Mouse (Mus musculus) CH12.LX (cell line): ENCODE results near the gene Mavs. TPM values are rescaled to one million over a fixed set of nuclear protein-coding genes. Genes with fewer than 3 reads are reported as not detected.

ENCODE experiments used
- DNase-seq: peaks from one replicate; pipeline ENCODE4 v3.0.0-alpha.2; 2013; ENCODE audit errors: extremely low read depth
- H3K27ac ChIP-seq: 2 replicates; pipeline ENCODE4 v1.5.1; 2012; ENCODE audit warnings: low read depth, mild to moderate bottlenecking, control low read depth, moderate library complexity; ENCODE audit not compliant: insufficient read depth
- H3K27me3 ChIP-seq: replicated peaks from 2 replicates; pipeline ENCODE3; 2012; ENCODE audit warnings: inconsistent platforms
- H3K36me3 ChIP-seq, 2 experiments: replicated peaks in 1 of 2; 2 replicates each; pipeline versions ENCODE3 to v1.6.1; 2012; ENCODE audit warnings: inconsistent platforms in 1 of 2, low read length in 1 of 2, mild to moderate bottlenecking in 1 of 2, mixed read lengths in 1 of 2, moderate library complexity in 1 of 2; ENCODE audit not compliant: control insufficient read depth in 1 of 2, insufficient read depth in 1 of 2
- H3K4me1 ChIP-seq, 2 experiments: 2 replicates each; pipeline ENCODE4 v1.6.1; 2012; ENCODE audit warnings: inconsistent platforms in 1 of 2, moderate library complexity in 1 of 2; ENCODE audit not compliant: insufficient read depth in 2 of 2, control insufficient read depth in 1 of 2
- H3K4me2 ChIP-seq: 2 replicates; pipeline ENCODE4 v1.6.1; 2012; ENCODE audit warnings: low read depth, mild to moderate bottlenecking, control low read depth; ENCODE audit not compliant: poor library complexity, insufficient read depth, severe bottlenecking
- H3K4me3 ChIP-seq, 3 experiments: fragments of 150-350 bp in 1 of 3; sonication (generic) in 1 of 3; replicated peaks in 1 of 3; 2 replicates each; pipeline versions ENCODE3 to v1.5.1; 2011 to 2012; ENCODE audit warnings: low read depth in 2 of 3, low read length in 2 of 3, mild to moderate bottlenecking in 2 of 3, moderate library complexity in 2 of 3, control low read depth in 1 of 3, improper control_type of control experiment in 1 of 3, inconsistent platforms in 1 of 3, mixed read lengths in 1 of 3; ENCODE audit not compliant: poor library complexity in 1 of 3
- H3K79me2 ChIP-seq: replicated peaks from 2 replicates; pipeline ENCODE4 v1.6.1; 2012; ENCODE audit warnings: mild to moderate bottlenecking, moderate library complexity; ENCODE audit not compliant: control insufficient read depth, poor library complexity, insufficient read depth, severe bottlenecking; ENCODE audit errors: extremely low read depth
- H3K9ac ChIP-seq: 2 replicates; pipeline ENCODE4 v1.6.1; 2012; ENCODE audit warnings: low read depth, mild to moderate bottlenecking, control low read depth, moderate library complexity; ENCODE audit not compliant: insufficient read depth
- H3K9me3 ChIP-seq: replicated peaks from 2 replicates; pipeline ENCODE3; 2012; ENCODE audit warnings: low read length, inconsistent platforms, mixed read lengths
- CHD1 ChIP-seq: IDR thresholded peaks from 2 replicates; pipeline ENCODE4 v1.6.1; 2012; ENCODE audit warnings: low read depth, low read length, improper control_type of control experiment, inconsistent platforms
- ELF1 ChIP-seq: IDR thresholded peaks from 2 replicates; pipeline ENCODE4 v1.6.1; 2014; ENCODE audit warnings: low read depth, mild to moderate bottlenecking, inconsistent platforms, low read length, improper control_type of control experiment
- ETS1 ChIP-seq: conservative IDR thresholded peaks from 2 replicates; pipeline ENCODE4 v1.6.1; 2012; ENCODE audit warnings: low read depth, mild to moderate bottlenecking, inconsistent platforms, low read length, improper control_type of control experiment, moderate library complexity
- HCFC1 ChIP-seq: IDR thresholded peaks from 2 replicates; pipeline ENCODE4 v1.6.1; 2012; ENCODE audit warnings: low read depth, mild to moderate bottlenecking, inconsistent platforms, low read length, improper control_type of control experiment
- JUND ChIP-seq: conservative IDR thresholded peaks from 2 replicates; pipeline ENCODE4 v1.6.1; 2011; ENCODE audit warnings: low read depth, low read length, improper control_type of control experiment
- KAT2A ChIP-seq: IDR thresholded peaks from 2 replicates; pipeline ENCODE4 v1.6.1; 2012; ENCODE audit warnings: low read length, improper control_type of control experiment, inconsistent platforms; ENCODE audit not compliant: insufficient replicate concordance
- MAZ ChIP-seq: IDR thresholded peaks from 2 replicates; pipeline ENCODE4 v1.6.1; 2012; ENCODE audit warnings: low read depth, mild to moderate bottlenecking, inconsistent platforms, low read length, improper control_type of control experiment, moderate library complexity
- MXI1 ChIP-seq: IDR thresholded peaks from 2 replicates; pipeline ENCODE4 v1.6.1; 2011; ENCODE audit warnings: mild to moderate bottlenecking, low read depth, low read length, improper control_type of control experiment
- NELFE ChIP-seq: IDR thresholded peaks from 2 replicates; pipeline ENCODE4 v1.6.1; 2011; ENCODE audit warnings: low read depth, low read length, improper control_type of control experiment
- NRF1 ChIP-seq: IDR thresholded peaks from 2 replicates; pipeline ENCODE4 v1.6.1; 2014; ENCODE audit warnings: low read depth, mild to moderate bottlenecking, inconsistent platforms, low read length, improper control_type of control experiment, moderate library complexity
- POLR2A ChIP-seq: IDR thresholded peaks from 2 replicates; pipeline ENCODE4 v1.6.1; 2011; ENCODE audit warnings: low read depth, mild to moderate bottlenecking, improper control_type of control experiment, low read length
- POLR2AphosphoS2 ChIP-seq: IDR thresholded peaks from 2 replicates; pipeline ENCODE4 v1.6.1; 2011; ENCODE audit warnings: low read depth, low read length, improper control_type of control experiment
- SIN3A ChIP-seq: IDR thresholded peaks from 2 replicates; pipeline ENCODE4 v1.6.1; 2012; ENCODE audit warnings: low read length, improper control_type of control experiment, inconsistent platforms
- SMC3 ChIP-seq: IDR thresholded peaks from 2 replicates; pipeline ENCODE4 v1.6.1; 2011; ENCODE audit warnings: low read depth, low read length, improper control_type of control experiment
- TBP ChIP-seq: conservative IDR thresholded peaks from 2 replicates; pipeline ENCODE4 v1.6.1; 2011; ENCODE audit warnings: low read depth, low read length, improper control_type of control experiment
- UBTF ChIP-seq: IDR thresholded peaks from 2 replicates; pipeline ENCODE4 v1.6.1; 2012; ENCODE audit warnings: low read depth, mild to moderate bottlenecking, inconsistent platforms, low read length, improper control_type of control experiment, moderate library complexity
- ZMIZ1 ChIP-seq: IDR thresholded peaks from 2 replicates; pipeline ENCODE4 v1.6.1; 2012; ENCODE audit warnings: low read depth, mild to moderate bottlenecking, inconsistent platforms, low read length, improper control_type of control experiment
- ZNF384 ChIP-seq: IDR thresholded peaks from 2 replicates; pipeline ENCODE4 v1.6.1; 2012; ENCODE audit warnings: low read depth, low read length, improper control_type of control experiment, inconsistent platforms
- dilution Hi-C: fragments of 300-500 bp; cut with MboI; formaldehyde crosslinking; loops from 2 replicates; pipeline ENCODE4 v1.14.3; 2020; ENCODE audit warnings: low sequenced_read_pairs; ENCODE audit not compliant: extremely low pct_unique_long_range_greater_than_20kb, extremely low pct_ligation_motif_present
- in situ Hi-C: fragments of 300-500 bp; cut with MboI; formaldehyde crosslinking; loops from 3 replicates; pipeline ENCODE4 v1.14.3; 2019; ENCODE audit warnings: low sequenced_read_pairs, low pct_ligation_motif_present, low pct_unique_long_range_greater_than_20kb, mixed read lengths
- polyA plus RNA-seq: library from polyadenylated mRNA; unstranded; fragments of >175 nt; gene quantifications from 2 replicates; pipeline ENCODE4 v1.2.1, GENCODE M21; 2012; ENCODE audit warnings: low read depth; ENCODE audit not compliant: insufficient read length
- total RNA-seq, 2 experiments: library from RNA; depleted of rRNA; stranded (reverse); fragments of 300-350 nt in 1 of 2; fragments of >200 nt in 1 of 2; gene quantifications; 2 replicates each; pipeline ENCODE4 v1.2.3; 2012 to 2014

Mavs gene
- total and polyA plus RNA-seq, 3 experiments = 18.5 to 34.5 (median 25.6) TPM

DNA sequence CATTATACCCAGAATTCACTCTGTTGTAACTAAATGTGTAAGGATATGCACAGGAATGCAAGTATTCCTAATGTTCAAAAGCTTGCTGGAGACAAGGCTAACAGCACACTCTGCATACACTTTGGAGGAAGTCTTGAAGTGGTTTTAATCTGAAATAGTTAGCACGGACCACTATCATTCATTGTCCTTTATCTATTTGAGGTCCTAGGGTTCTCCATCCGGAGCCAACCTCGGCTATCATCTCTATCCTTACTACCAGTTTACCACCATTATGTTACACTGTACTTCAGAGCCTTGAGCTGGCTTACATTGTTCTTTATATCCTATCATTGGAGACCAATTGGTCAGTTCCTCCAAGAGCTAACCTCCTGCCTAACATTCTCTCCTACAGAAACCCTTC lies 6.6 kb upstream of the Mavs start:
- H3K4me2 ChIP-seq = no peak overlapping the region
- no peak overlapping the region for H3K27ac ChIP-seq
- dilution Hi-C loops = no loop called here
- no peak overlapping the region for H3K9ac ChIP-seq
- in situ Hi-C loops = no loop called here
- TF ChIP-seq JUND (no peak), ETS1 (no peak), MXI1 (no peak), ZNF384 (no peak), NRF1 (no peak), ZMIZ1 (no peak)
- no peak overlapping the region for H3K4me3 ChIP-seq
- peaks cover 6 to 12% of the 10 kb centered on the region in 2 experiments for H3K4me1 ChIP-seq
- H3K79me2 ChIP-seq = no peaks in the 10 kb centered on the region
- H3K27me3 ChIP-seq = peaks cover 5% of the 10 kb centered on the region
- no peaks in the 10 kb centered on the region for H3K36me3 ChIP-seq
- DNase-seq = no peak
- no peaks in the 10 kb centered on the region for H3K9me3 ChIP-seq

DNA sequence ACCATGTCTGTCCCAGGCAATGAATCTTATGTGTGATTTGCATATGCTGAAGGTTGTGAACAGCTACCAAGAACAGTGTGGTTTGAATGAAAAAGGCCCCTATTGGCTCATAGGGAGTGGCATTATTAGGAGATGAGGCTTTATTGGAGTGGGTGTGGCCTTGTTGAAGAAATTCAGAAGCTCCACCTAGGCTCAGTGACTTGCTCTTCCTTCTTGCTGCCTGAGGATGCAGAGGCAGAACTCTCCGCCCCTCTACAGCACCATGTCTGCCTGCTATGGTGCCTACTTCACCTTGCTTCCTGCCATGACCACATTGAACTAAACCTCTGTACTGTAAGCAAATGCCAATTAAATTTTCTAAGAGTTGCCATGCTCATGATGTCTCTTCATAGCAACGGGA lies 1.3 kb upstream of the Mavs start:
- TF ChIP-seq POLR2A = peak; percentile 51
- no peak for TF ChIP-seq SIN3A
- TF ChIP-seq TBP = 0 out of 2 replicates have a peak, but pooled peaks have one; percentile 20
- in situ Hi-C loops (no loop called here), dilution Hi-C loops (no loop called here)
- peak; percentile 83 for DNase-seq
- H3K9me3 ChIP-seq = no peaks in the 10 kb centered on the region
- H3K4me1 ChIP-seq = peaks cover 18 to 32% of the 10 kb centered on the region in 2 experiments
- peak overlapping the region in 1 of 3 experiments; percentile 91 for H3K4me3 ChIP-seq
- H3K27ac ChIP-seq = no peak overlapping the region
- H3K27me3 ChIP-seq = peaks cover 3% of the 10 kb centered on the region
- H3K36me3 ChIP-seq = peaks cover 0 to 16% of the 10 kb centered on the region in 2 experiments
- H3K9ac ChIP-seq = no peak overlapping the region
- H3K79me2 ChIP-seq = peaks cover 9% of the 10 kb centered on the region; the same call in 1 of the 2 replicates
- H3K4me2 ChIP-seq = no peak overlapping the region

DNA sequence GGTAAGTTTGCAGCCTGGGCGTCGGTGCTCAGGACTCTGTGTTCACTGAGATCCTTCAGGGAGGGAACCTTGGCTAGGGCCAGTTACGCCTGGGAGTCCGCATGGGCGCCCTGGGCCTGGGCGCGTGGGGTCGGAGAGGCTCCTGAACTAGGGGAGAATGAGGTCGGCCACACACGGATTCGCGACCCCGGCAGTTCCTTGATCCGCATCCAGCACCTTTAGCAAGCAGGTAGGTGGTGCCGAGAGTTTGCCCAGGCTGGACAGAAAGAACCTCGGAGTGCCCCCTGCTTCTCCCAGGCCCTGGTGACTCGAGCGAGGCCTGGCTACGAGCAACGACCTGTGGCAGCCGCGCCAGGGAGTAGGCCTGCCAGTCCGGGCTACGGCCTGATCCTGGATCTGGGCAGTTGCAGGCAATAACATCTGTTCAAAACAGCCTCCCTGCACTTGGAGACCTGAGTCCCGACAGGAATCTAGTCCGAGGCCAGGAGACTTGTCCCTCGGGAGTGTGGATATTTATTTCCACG lies 326 bp downstream of the Mavs start:
- peaks cover 18 to 41% of the 10 kb centered on the region in 2 experiments for H3K4me1 ChIP-seq

More for the DNA sequence above, 326 bp downstream of the Mavs start:
- Histone ChIP-seq H3K79me2 (peaks cover 9% of the 10 kb centered on the region; the same call in 1 of the 2 replicates), H3K27me3 (no peaks in the 10 kb centered on the region), H3K4me3 (peak overlapping the region; percentile 66 to 91 (median 80)), H3K4me2 (peak overlapping the region; percentile 98), H3K9ac (peak overlapping the region; percentile 75), H3K9me3 (no peaks in the 10 kb centered on the region), H3K27ac (peak overlapping the region; percentile 87), H3K36me3 (peaks cover 5 to 32% of the 10 kb centered on the region in 2 experiments)
- dilution Hi-C loops (no loop called here), in situ Hi-C loops (no loop called here)
- DNase-seq = no peak
- TF ChIP-seq UBTF (peak; percentile 41; the same call in 1 of the 2 replicates), MAZ (0 out of 2 replicates have a peak, but pooled peaks have one; percentile 58), MXI1 (peak; percentile 46), HCFC1 (0 out of 2 replicates have a peak, but pooled peaks have one; percentile 6), SMC3 (no peak), ELF1 (peak; percentile 12; the same call in 1 of the 2 replicates), POLR2AphosphoS2 (peak; percentile 73; the same call in 1 of the 2 replicates), ETS1 (0 out of 2 replicates have a peak, but pooled peaks have one; percentile 3), NELFE (peak; percentile 92), POLR2A (no peak), KAT2A (0 out of 2 replicates have a peak, but pooled peaks have one; percentile 28), CHD1 (0 out of 2 replicates have a peak, but pooled peaks have one; percentile 65), SIN3A (peak; percentile 72; the same call in 1 of the 2 replicates), JUND (no peak)
